Mouse (Mus musculus) limb, embryonic 12.5 days (tissue): ENCODE data around the gene Bahcc1. TPM values are rescaled to one million over a fixed set of nuclear protein-coding genes. Genes with fewer than 3 reads are reported as not detected.

Experiments used
- ATAC-seq: fragments of 200-750 bp; cut with Nextera tagmentation; 2 replicates; pipeline ENCODE4 v1.8.0; 2017; ENCODE audit warnings: low read depth, moderate TSS enrichment; ENCODE audit not compliant: insufficient number of reproducible peaks, insufficient read depth, low FRiP score, low TSS enrichment
- H3K27ac ChIP-seq: fragments of 300-500 bp; sonication (generic); 2 replicates; pipeline ENCODE4 v1.5.1; 2016; ENCODE audit warnings: mild to moderate bottlenecking, moderate library complexity
- H3K27me3 ChIP-seq: fragments of 300-500 bp; sonication (generic); 2 replicates; pipeline ENCODE4 v1.6.1; 2016; ENCODE audit warnings: mild to moderate bottlenecking, moderate library complexity
- H3K36me3 ChIP-seq: fragments of 300-500 bp; sonication (generic); 2 replicates; pipeline ENCODE4 v1.6.1; 2016; ENCODE audit warnings: mild to moderate bottlenecking, moderate library complexity
- H3K4me1 ChIP-seq: fragments of 300-500 bp; sonication (generic); replicated peaks from 2 replicates; pipeline ENCODE4 v1.6.1; 2016
- H3K4me2 ChIP-seq: fragments of 300-500 bp; sonication (generic); 2 replicates; pipeline ENCODE4 v1.6.1; 2016; ENCODE audit warnings: mild to moderate bottlenecking, moderate library complexity
- H3K4me3 ChIP-seq: fragments of 300-500 bp; sonication (generic); replicated peaks from 2 replicates; pipeline ENCODE4 v1.5.1; 2016; ENCODE audit warnings: mild to moderate bottlenecking
- H3K9ac ChIP-seq: fragments of 300-500 bp; sonication (generic); replicated peaks from 2 replicates; pipeline ENCODE4 v1.6.1; 2016; ENCODE audit warnings: mild to moderate bottlenecking, moderate library complexity
- H3K9me3 ChIP-seq: fragments of 300-500 bp; sonication (generic); 2 replicates; pipeline ENCODE4 v1.6.1; 2016; ENCODE audit warnings: mild to moderate bottlenecking, moderate library complexity
- WGBS: fragments of 180-500 bp; shearing (Covaris S2); methylation state at CpG from one replicate; pipeline ENCODE4 v1.1.7; 2016; 5-methylcytosine and 5-hydroxymethylcytosine counted together
- polyA plus RNA-seq: library from polyadenylated mRNA; unstranded; fragments of >200 nt; fragmentation: Nextera tagmentation; extraction: Ambion mirVana; gene quantifications from 2 replicates; pipeline ENCODE4 v1.2.1, GENCODE M21; 2016

Bahcc1 gene
- polyA plus RNA-seq, 1 experiment from 2014 or later: 18.3 TPM

DNA sequence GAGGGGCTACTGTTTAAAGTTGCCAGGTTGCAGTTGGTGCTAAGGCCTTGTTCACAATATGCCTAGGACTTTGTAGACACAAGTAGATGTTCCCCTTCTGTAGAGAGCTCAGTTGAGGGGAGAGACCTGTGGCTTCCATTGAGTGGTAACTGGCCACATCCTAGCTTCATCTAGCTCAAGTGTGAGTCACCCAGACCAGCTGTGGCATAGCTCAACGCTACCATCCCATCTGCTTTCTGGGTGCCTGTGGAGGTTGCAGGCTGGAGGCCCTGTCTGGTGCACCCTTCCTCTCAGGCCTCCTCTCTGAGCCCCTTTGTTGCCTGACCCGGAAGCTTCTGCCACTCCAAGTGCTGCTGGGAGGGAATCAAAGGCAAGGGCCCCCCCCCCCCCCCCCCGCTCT is 34.9 kb downstream of the Bahcc1 start:
- H3K27me3 ChIP-seq: no peaks in the 10 kb centered on the region; the same call in 1 of the 2 replicates
- no peak for ATAC-seq
- peaks cover 75% of the 10 kb centered on the region for H3K4me1 ChIP-seq
- no peak overlapping the region for H3K9ac ChIP-seq
- no peak overlapping the region for H3K4me2 ChIP-seq
- WGBS: 66% methylated on average over 3 of the region's 3 CpGs
- peak overlapping the region; percentile 45; the same call in 1 of the 2 replicates for H3K27ac ChIP-seq
- no peak overlapping the region for H3K4me3 ChIP-seq
- no peaks in the 10 kb centered on the region for H3K9me3 ChIP-seq
- H3K36me3 ChIP-seq: peaks cover 54% of the 10 kb centered on the region

DNA sequence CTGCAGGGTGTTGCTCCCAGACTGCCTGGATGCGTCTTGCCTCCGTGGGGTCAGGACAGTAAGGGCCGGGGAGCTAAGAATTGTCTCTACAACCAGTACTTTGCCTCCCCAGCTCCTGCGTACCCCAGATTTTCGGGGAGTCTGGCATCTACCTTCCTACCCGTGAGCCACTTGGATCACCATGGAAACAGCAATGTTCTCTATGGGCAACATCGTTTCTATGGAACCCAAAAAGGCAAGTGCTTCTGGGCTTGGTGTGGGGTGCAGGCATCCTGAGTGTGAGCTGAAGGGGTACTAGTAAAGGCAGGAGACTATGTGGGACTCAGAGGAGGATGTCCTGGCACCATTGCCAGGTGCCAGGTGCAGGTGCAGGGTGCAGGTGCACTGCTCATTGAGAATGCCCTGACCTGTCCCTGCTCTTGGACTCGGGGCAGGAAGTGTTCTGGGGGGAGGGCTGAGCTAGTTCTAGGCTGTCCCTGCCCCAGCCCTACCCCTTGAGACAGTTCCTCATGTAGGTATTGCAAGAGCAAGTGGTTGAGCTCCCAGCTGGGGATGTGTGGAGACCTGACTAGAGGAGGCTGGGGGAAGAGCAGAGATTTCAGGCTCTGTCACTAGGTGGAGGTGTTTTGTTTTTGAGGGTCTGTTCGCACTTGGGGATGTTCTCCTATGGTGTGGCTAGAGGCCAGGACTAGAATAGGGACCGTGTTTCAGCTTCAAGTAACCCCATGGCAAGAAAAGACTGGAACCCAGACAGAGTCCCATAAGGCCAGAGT is 35.6 kb downstream of the Bahcc1 start:
- Histone ChIP-seq H3K9ac (no peak overlapping the region), H3K27ac (no peak overlapping the region), H3K4me1 (peaks cover 72% of the 10 kb centered on the region), H3K27me3 (no peaks in the 10 kb centered on the region; the same call in 1 of the 2 replicates), H3K4me3 (no peak overlapping the region), H3K9me3 (no peaks in the 10 kb centered on the region), H3K4me2 (no peak overlapping the region), H3K36me3 (peaks cover 57% of the 10 kb centered on the region)
- ATAC-seq: no peak
- 84% methylated on average over 10 of the region's 10 CpGs for WGBS

- Histone ChIP-seq H3K27ac (0 out of 2 replicates have a peak overlapping the region, but pooled peaks have one; percentile 79), H3K4me2 (no peak overlapping the region), H3K27me3 (no peaks in the 10 kb centered on the region; the same call in 1 of the 2 replicates), H3K4me3 (no peak overlapping the region), H3K9me3 (no peaks in the 10 kb centered on the region), H3K36me3 (peaks cover 57% of the 10 kb centered on the region), H3K4me1 (peaks cover 65% of the 10 kb centered on the region), H3K9ac (no peak overlapping the region)
- no peak for ATAC-seq
- 83% methylated on average over 3 of the region's 3 CpGs for WGBS
Observed at GRCm38 (mm10) chr11:120269007-120269406, 36.3 kb downstream of the Bahcc1 start.

GRCm38 (mm10) chr11:120269498-120270104 is 36.9 kb downstream of the Bahcc1 start:
- Histone ChIP-seq H3K36me3 (peaks cover 63% of the 10 kb centered on the region), H3K4me1 (peaks cover 59% of the 10 kb centered on the region), H3K4me2 (no peak overlapping the region), H3K9ac (no peak overlapping the region; the same call in 1 of the 2 replicates), H3K27me3 (no peaks in the 10 kb centered on the region; the same call in 1 of the 2 replicates), H3K9me3 (no peaks in the 10 kb centered on the region), H3K4me3 (no peak overlapping the region), H3K27ac (peak overlapping the region; percentile 79; the same call in 1 of the 2 replicates)
- ATAC-seq: no peak
- 38% methylated on average over 8 of the region's 8 CpGs for WGBS

DNA sequence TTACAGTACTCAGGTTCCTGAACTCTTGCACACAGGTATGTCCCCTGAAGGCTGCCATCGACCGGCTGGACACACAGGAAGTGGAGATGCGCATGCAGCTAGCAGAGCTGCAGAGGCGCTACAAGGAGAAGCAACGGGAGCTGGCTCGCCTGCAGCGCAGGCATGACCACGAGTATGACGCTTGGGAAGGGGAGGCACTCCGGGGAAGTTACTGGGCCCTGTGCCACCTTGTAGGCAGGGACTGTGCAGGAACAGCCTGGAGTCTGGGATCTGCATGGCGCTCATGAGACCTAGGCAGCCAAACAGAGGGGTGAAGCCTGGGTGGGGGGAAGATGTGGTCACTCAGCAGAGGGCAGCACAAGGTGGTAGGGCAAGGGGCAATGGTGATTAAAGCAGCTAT is 46.6 kb downstream of the Bahcc1 start:
- peaks cover 100% of the 10 kb centered on the region for H3K36me3 ChIP-seq
- no peak overlapping the region for H3K4me2 ChIP-seq

DNA sequence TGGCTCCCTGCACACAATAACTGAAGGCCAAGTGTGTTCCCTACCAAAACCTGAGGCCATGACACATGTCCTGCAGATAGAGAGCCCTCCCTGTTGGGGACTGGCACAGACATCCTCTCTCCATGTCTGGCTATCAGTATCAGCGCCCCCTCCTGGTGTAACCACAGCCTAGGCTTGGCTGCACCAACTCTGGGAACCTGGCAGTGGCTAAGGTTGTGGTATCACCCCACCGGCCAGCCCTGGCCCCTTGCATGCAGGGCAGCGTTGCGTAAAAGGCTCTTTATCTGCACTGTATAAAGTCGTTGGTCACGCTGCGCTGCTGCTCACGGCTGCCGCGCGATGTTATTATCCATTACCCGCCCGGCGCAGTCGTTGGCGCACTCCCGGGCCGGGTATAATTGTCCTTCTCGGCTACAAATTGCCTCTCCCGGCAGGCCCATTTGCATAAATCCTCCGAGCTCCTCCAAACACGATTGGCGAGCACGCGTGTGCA is 47.6 kb downstream of the Bahcc1 start:
- Histone ChIP-seq H3K4me2 (no peak overlapping the region), H3K9me3 (no peaks in the 10 kb centered on the region), H3K27me3 (no peaks in the 10 kb centered on the region), H3K36me3 (peaks cover 100% of the 10 kb centered on the region), H3K4me1 (0 out of 2 replicates have a peak, but pooled peaks cover 18% of the 10 kb centered on the region), H3K9ac (no peak overlapping the region), H3K4me3 (no peak overlapping the region), H3K27ac (0 out of 2 replicates have a peak overlapping the region, but pooled peaks have one; percentile 64)
- 0 out of 2 replicates have a peak, but pooled peaks have one; percentile 20 for ATAC-seq
- WGBS: 68% methylated on average over 25 of the region's 25 CpGs

More for the DNA sequence above, 46.6 kb downstream of the Bahcc1 start:
- H3K4me1 ChIP-seq: 0 out of 2 replicates have a peak, but pooled peaks cover 18% of the 10 kb centered on the region
- ATAC-seq: no peak
- no peak overlapping the region for H3K27ac ChIP-seq
- H3K27me3 ChIP-seq: no peaks in the 10 kb centered on the region
- H3K4me3 ChIP-seq: no peak overlapping the region
- H3K9ac ChIP-seq: peak overlapping the region; percentile 34; the same call in 1 of the 2 replicates
- WGBS: 91% methylated on average over 11 of the region's 11 CpGs
- H3K9me3 ChIP-seq: no peaks in the 10 kb centered on the region

- Histone ChIP-seq H3K4me3 (no peak overlapping the region), H3K27me3 (no peaks in the 10 kb centered on the region), H3K9ac (no peak overlapping the region), H3K4me2 (no peak overlapping the region), H3K9me3 (no peaks in the 10 kb centered on the region), H3K4me1 (0 out of 2 replicates have a peak, but pooled peaks cover 18% of the 10 kb centered on the region), H3K27ac (peak overlapping the region; percentile 64), H3K36me3 (peaks cover 100% of the 10 kb centered on the region)
- WGBS: 81% methylated on average over 7 of the region's 7 CpGs
- ATAC-seq: no peak
Observed at GRCm38 (mm10) chr11:120280774-120281173, 48.0 kb downstream of the Bahcc1 start.

GRCm38 (mm10) chr11:120281197-120281596 is 48.5 kb downstream of the Bahcc1 start:
- Histone ChIP-seq H3K27me3 (no peaks in the 10 kb centered on the region), H3K36me3 (peaks cover 100% of the 10 kb centered on the region), H3K9me3 (no peaks in the 10 kb centered on the region), H3K4me2 (no peak overlapping the region), H3K4me3 (no peak overlapping the region), H3K27ac (peak overlapping the region; percentile 64), H3K9ac (no peak overlapping the region), H3K4me1 (0 out of 2 replicates have a peak, but pooled peaks cover 18% of the 10 kb centered on the region)
- 44% methylated on average over 3 of the region's 3 CpGs for WGBS
- no peak for ATAC-seq

DNA sequence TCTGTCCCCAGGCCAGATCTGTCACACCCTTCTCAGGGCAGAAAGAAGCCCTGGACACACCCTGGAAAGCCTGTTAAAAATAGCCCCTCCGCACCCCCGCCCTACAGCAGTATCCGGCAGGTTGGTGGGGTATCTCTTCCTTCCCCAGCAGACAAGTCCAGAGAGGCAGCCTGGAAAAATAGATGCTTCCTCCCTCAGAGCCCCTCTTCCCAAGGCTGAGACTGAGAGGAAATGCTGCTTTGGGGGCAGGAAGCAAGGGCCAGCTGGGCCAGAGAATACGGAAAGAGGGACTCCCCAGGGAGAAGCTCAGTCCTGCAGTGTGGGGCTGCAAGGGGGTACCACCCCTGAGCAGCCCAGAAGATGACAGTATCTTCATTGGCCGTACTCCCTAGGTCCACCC is 50.8 kb downstream of the Bahcc1 start:
- Histone ChIP-seq H3K27me3 (no peaks in the 10 kb centered on the region), H3K4me2 (no peak overlapping the region), H3K9me3 (no peaks in the 10 kb centered on the region), H3K9ac (no peak overlapping the region), H3K4me1 (0 out of 2 replicates have a peak, but pooled peaks cover 18% of the 10 kb centered on the region), H3K27ac (no peak overlapping the region), H3K4me3 (no peak overlapping the region), H3K36me3 (peaks cover 100% of the 10 kb centered on the region)
- no peak for ATAC-seq
- WGBS: 89% methylated on average over 5 of the region's 5 CpGs

GRCm38 (mm10) chr11:120289644-120290043 is 56.9 kb downstream of the Bahcc1 start:
- peaks cover 22% of the 10 kb centered on the region for H3K4me1 ChIP-seq
- 95% methylated on average over 17 of the region's 17 CpGs for WGBS
- H3K9me3 ChIP-seq: no peaks in the 10 kb centered on the region
- H3K9ac ChIP-seq: no peak overlapping the region
- no peak overlapping the region for H3K4me2 ChIP-seq
- H3K4me3 ChIP-seq: no peak overlapping the region
- no peak overlapping the region for H3K27ac ChIP-seq
- ATAC-seq: no peak
- H3K27me3 ChIP-seq: no peaks in the 10 kb centered on the region
- H3K36me3 ChIP-seq: peaks cover 79% of the 10 kb centered on the region

GRCm38 (mm10) chr11:120290266-120290665 is 57.5 kb downstream of the Bahcc1 start:
- ATAC-seq: no peak
- H3K9me3 ChIP-seq: no peaks in the 10 kb centered on the region
- H3K4me1 ChIP-seq: peaks cover 27% of the 10 kb centered on the region
- no peaks in the 10 kb centered on the region for H3K27me3 ChIP-seq
- H3K4me2 ChIP-seq: no peak overlapping the region
- H3K4me3 ChIP-seq: no peak overlapping the region
- WGBS: 91% methylated on average over 14 of the region's 14 CpGs
- H3K27ac ChIP-seq: no peak overlapping the region
- H3K36me3 ChIP-seq: peaks cover 72% of the 10 kb centered on the region
- H3K9ac ChIP-seq: no peak overlapping the region
